Mouse (Mus musculus): ENCODE results near the gene Creb3l4. TPM values are rescaled to one million over a fixed set of nuclear protein-coding genes. Genes with fewer than 3 reads are reported as not detected.
A peak's percentile ranks its signal among the peaks of the same experiment; 100 is the strongest.

Gene Creb3l4
- polyA plus RNA-seq, 1 experiment = 1.3 TPM

GRCm38 (mm10) chr3:90212723-90213122, 30.6 kb downstream of the Creb3l4 start:
- H3K27ac ChIP-seq (ENCODE audit: control insufficient read depth, insufficient read depth, low read length) = no peak overlapping the region

GRCm38 (mm10) chr3:90211475-90212398, 31.6 kb downstream of the Creb3l4 start:
- 50% methylated on average over 13 of the region's 13 CpGs for WGBS
- peaks cover 10% of the 10 kb centered on the region for H3K4me1 ChIP-seq (replicated peaks; ENCODE audit: control insufficient read depth, insufficient read depth, low read length)
- no peak overlapping the region for H3K27ac ChIP-seq (ENCODE audit: control insufficient read depth, insufficient read depth, low read length)
- H3K4me3 ChIP-seq (ENCODE audit: control insufficient read depth, insufficient read depth, low read length) = no peak overlapping the region
- no peak for DNase-seq
- no peaks in the 10 kb centered on the region for H3K27me3 ChIP-seq (ENCODE audit: control insufficient read depth, insufficient read depth, low read length)
- TF ChIP-seq POLR2A (IDR thresholded peaks at IDR 0.05; ENCODE audit: control insufficient read depth, extremely low read depth, insufficient read depth, low read length, poor library complexity) (no peak), CTCF (IDR thresholded peaks at IDR 0.05; ENCODE audit: borderline replicate concordance, control insufficient read depth, extremely low read depth, insufficient read depth, low read length, poor library complexity) (no peak)
- peaks cover 46% of the 10 kb centered on the region for H3K36me3 ChIP-seq (ENCODE audit: control insufficient read depth, insufficient read depth, low read length)

More at GRCm38 (mm10) chr3:90212723-90213122, 30.6 kb downstream of the Creb3l4 start:
- TF ChIP-seq POLR2A (IDR thresholded peaks at IDR 0.05; ENCODE audit: control insufficient read depth, extremely low read depth, insufficient read depth, low read length, poor library complexity) = no peak
- TF ChIP-seq CTCF (IDR thresholded peaks at IDR 0.05; ENCODE audit: borderline replicate concordance, control insufficient read depth, extremely low read depth, insufficient read depth, low read length, poor library complexity) = no peak
- H3K27me3 ChIP-seq (ENCODE audit: control insufficient read depth, insufficient read depth, low read length) = no peaks in the 10 kb centered on the region
- DNase-seq = no peak
- peaks cover 10% of the 10 kb centered on the region for H3K4me1 ChIP-seq (replicated peaks; ENCODE audit: control insufficient read depth, insufficient read depth, low read length)
- H3K36me3 ChIP-seq (ENCODE audit: control insufficient read depth, insufficient read depth, low read length) = peaks cover 40% of the 10 kb centered on the region
- H3K4me3 ChIP-seq (ENCODE audit: control insufficient read depth, insufficient read depth, low read length) = peak overlapping the region; percentile 43
- 12% methylated on average over 5 of the region's 5 CpGs for WGBS

GRCm38 (mm10) chr3:90209908-90210566, 33.3 kb downstream of the Creb3l4 start:
- Histone ChIP-seq H3K27me3 (ENCODE audit: control insufficient read depth, insufficient read depth, low read length) (no peaks in the 10 kb centered on the region), H3K4me1 (replicated peaks; ENCODE audit: control insufficient read depth, insufficient read depth, low read length) (peaks cover 10% of the 10 kb centered on the region), H3K36me3 (ENCODE audit: control insufficient read depth, insufficient read depth, low read length) (peaks cover 46% of the 10 kb centered on the region), H3K4me3 (ENCODE audit: control insufficient read depth, insufficient read depth, low read length) (no peak overlapping the region), H3K27ac (ENCODE audit: control insufficient read depth, insufficient read depth, low read length) (no peak overlapping the region)
- DNase-seq = no peak
- WGBS = 95% methylated on average over 5 of the region's 5 CpGs
- TF ChIP-seq CTCF (IDR thresholded peaks at IDR 0.05; ENCODE audit: borderline replicate concordance, control insufficient read depth, extremely low read depth, insufficient read depth, low read length, poor library complexity) = no peak
- TF ChIP-seq POLR2A (IDR thresholded peaks at IDR 0.05; ENCODE audit: control insufficient read depth, extremely low read depth, insufficient read depth, low read length, poor library complexity) = no peak

GRCm38 (mm10) chr3:90208662-90209061, 34.6 kb downstream of the Creb3l4 start:
- WGBS = 95% methylated on average over 2 of the region's 2 CpGs
- Histone ChIP-seq H3K4me1 (replicated peaks; ENCODE audit: control insufficient read depth, insufficient read depth, low read length) (peaks cover 8% of the 10 kb centered on the region), H3K27ac (ENCODE audit: control insufficient read depth, insufficient read depth, low read length) (no peak overlapping the region), H3K4me3 (ENCODE audit: control insufficient read depth, insufficient read depth, low read length) (no peak overlapping the region), H3K27me3 (ENCODE audit: control insufficient read depth, insufficient read depth, low read length) (no peaks in the 10 kb centered on the region), H3K36me3 (ENCODE audit: control insufficient read depth, insufficient read depth, low read length) (peaks cover 46% of the 10 kb centered on the region)
- TF ChIP-seq CTCF (IDR thresholded peaks at IDR 0.05; ENCODE audit: borderline replicate concordance, control insufficient read depth, extremely low read depth, insufficient read depth, low read length, poor library complexity) (no peak), POLR2A (IDR thresholded peaks at IDR 0.05; ENCODE audit: control insufficient read depth, extremely low read depth, insufficient read depth, low read length, poor library complexity) (no peak)
- DNase-seq = no peak

- no peaks in the 10 kb centered on the region for H3K27me3 ChIP-seq (ENCODE audit: control insufficient read depth, insufficient read depth, low read length)
- WGBS = 99% methylated on average over 2 of the region's 2 CpGs
- no peak for TF ChIP-seq POLR2A (IDR thresholded peaks at IDR 0.05; ENCODE audit: control insufficient read depth, extremely low read depth, insufficient read depth, low read length, poor library complexity)
- TF ChIP-seq CTCF (IDR thresholded peaks at IDR 0.05; ENCODE audit: borderline replicate concordance, control insufficient read depth, extremely low read depth, insufficient read depth, low read length, poor library complexity) = no peak
- no peak overlapping the region for H3K27ac ChIP-seq (ENCODE audit: control insufficient read depth, insufficient read depth, low read length)
- no peaks in the 10 kb centered on the region for H3K4me1 ChIP-seq (replicated peaks; ENCODE audit: control insufficient read depth, insufficient read depth, low read length)
- no peak for DNase-seq
- H3K4me3 ChIP-seq (ENCODE audit: control insufficient read depth, insufficient read depth, low read length) = no peak overlapping the region
- peaks cover 19% of the 10 kb centered on the region; the same call in 1 of the 2 replicates for H3K36me3 ChIP-seq (ENCODE audit: control insufficient read depth, insufficient read depth, low read length)
Observed at GRCm38 (mm10) chr3:90204582-90204981, 38.7 kb downstream of the Creb3l4 start.

- no peak for DNase-seq
- no peaks in the 10 kb centered on the region for H3K4me1 ChIP-seq (replicated peaks; ENCODE audit: control insufficient read depth, insufficient read depth, low read length)
- TF ChIP-seq POLR2A (IDR thresholded peaks at IDR 0.05; ENCODE audit: control insufficient read depth, extremely low read depth, insufficient read depth, low read length, poor library complexity) = no peak
- no peak for TF ChIP-seq CTCF (IDR thresholded peaks at IDR 0.05; ENCODE audit: borderline replicate concordance, control insufficient read depth, extremely low read depth, insufficient read depth, low read length, poor library complexity)
- H3K36me3 ChIP-seq (ENCODE audit: control insufficient read depth, insufficient read depth, low read length) = peaks cover 14% of the 10 kb centered on the region; the same call in 1 of the 2 replicates
- WGBS = 95% methylated on average over 5 of the region's 5 CpGs
- no peak overlapping the region for H3K4me3 ChIP-seq (ENCODE audit: control insufficient read depth, insufficient read depth, low read length)
- no peak overlapping the region for H3K27ac ChIP-seq (ENCODE audit: control insufficient read depth, insufficient read depth, low read length)
- H3K27me3 ChIP-seq (ENCODE audit: control insufficient read depth, insufficient read depth, low read length) = no peaks in the 10 kb centered on the region
Observed at GRCm38 (mm10) chr3:90203619-90204018, 39.7 kb downstream of the Creb3l4 start.

Measured in thymus, adult 2 months (tissue).